Mouse (Mus musculus): ENCODE data around the gene Homer2.

Homer2 gene

GRCm38 (mm10) chr7:81560101-81561049 is 147.0 kb downstream of the Homer2 start:
- no peak for DNase-seq (ENCODE audit: low read depth)

- DNase-seq (ENCODE audit: low read depth), result no peak
Measured at GRCm38 (mm10) chr7:81559231-81559980, 147.9 kb downstream of the Homer2 start.

- no peak for DNase-seq (ENCODE audit: low read depth)
Measured at GRCm38 (mm10) chr7:81557985-81558360, 149.4 kb downstream of the Homer2 start.

DNA sequence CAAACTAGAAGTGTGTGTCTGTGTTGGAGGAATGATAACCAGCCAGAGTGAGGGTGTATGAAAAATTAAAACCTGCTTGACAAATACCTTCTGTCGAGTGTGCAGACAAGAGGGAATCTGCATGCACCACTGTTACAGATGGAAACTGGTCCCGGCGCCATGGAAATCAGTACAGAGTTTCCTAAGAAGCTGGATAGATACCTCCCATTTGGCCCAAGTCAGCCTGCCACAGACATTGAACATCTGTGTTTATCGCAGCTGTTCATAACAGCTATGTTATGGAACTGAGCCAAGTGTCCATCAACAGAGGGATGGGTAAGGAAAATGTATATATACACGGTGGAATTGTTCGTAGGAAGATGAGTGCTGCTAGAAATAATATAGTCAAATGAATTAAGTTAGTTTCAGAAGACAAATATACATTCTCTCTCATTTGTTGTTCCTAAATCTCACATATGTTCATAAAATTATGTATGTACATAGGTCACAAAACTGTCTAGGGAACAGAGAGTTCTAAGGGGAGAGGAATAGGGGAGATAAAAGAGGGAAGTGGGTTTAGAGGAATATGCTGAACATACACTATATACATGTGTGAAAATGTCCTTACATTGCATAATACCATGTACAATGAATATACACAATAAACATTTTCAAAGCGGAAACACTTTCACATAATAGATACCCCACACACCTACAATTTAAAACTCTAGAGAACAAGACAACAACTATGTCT is 149.9 kb downstream of the Homer2 start:
- DNase-seq (ENCODE audit: low read depth), result no peak

- no peak for DNase-seq (ENCODE audit: low read depth)
Measured at GRCm38 (mm10) chr7:81556839-81557238, 150.5 kb downstream of the Homer2 start.

- peak; percentile 63 for DNase-seq (ENCODE audit: low read depth)
Measured at GRCm38 (mm10) chr7:81554369-81554768, 153.0 kb downstream of the Homer2 start.

- no peak for DNase-seq (ENCODE audit: low read depth)
Measured at GRCm38 (mm10) chr7:81553589-81553988, 153.7 kb downstream of the Homer2 start.

Data from NIH3T3 (cell line).